Mouse (Mus musculus) lung, embryonic 15.5 days (tissue): ENCODE measurements around the gene Srgap3. TPM values are rescaled to one million over a fixed set of nuclear protein-coding genes. Genes with fewer than 3 reads are reported as not detected.

ENCODE experiments used
- polyA plus RNA-seq: library from polyadenylated mRNA; unstranded; fragments of >200 nt; fragmentation: Nextera tagmentation; extraction: Ambion mirVana; gene quantifications from 2 replicates; pipeline ENCODE4 v1.2.1, GENCODE M21; 2015

The Srgap3 gene
- polyA plus RNA-seq, 1 experiment from 2014 or later, result 2.5 TPM

Other genes starting within 250 kb of the Srgap3 start
- 43.0 and 50.8 TPM in 2 replicates for gene Thumpd3, start 99.0 kb upstream of the Srgap3 start, polyA plus RNA-seq
- gene Setd5, start 130.1 kb upstream of the Srgap3 start, polyA plus RNA-seq, result 69.5 and 77.2 TPM in 2 replicates
- gene Lhfpl4, start 248.1 kb upstream of the Srgap3 start, polyA plus RNA-seq, result 0.87 and 1.1 TPM in 2 replicates